Mouse (Mus musculus): ENCODE measurements around the gene Ppard.

DNA sequence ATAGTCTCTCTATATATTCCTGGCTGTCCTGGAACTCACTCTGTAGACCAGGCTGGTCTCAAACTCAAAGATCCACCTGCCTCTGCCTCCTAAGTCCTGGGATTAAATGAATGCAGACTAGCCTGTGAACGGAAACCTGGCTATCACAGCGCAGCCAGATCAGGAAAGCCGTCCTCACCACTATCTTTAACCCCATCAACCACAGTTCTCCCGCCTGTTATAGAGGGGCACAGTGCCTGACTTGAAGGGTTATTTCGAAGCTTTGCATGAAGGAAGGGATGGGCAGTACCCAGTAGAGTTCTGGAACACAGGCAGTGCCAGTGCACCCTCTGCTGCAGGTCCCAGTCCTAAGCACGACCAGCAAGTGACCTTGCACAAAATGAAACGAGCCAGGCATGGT, 58.8 kb downstream of the Ppard start:
- TF ChIP-seq CTCF (IDR thresholded peaks at IDR 0.05; ENCODE audit: extremely low read depth, insufficient read depth, low read length) (no peak), POLR2A (IDR thresholded peaks at IDR 0.05; ENCODE audit: extremely low read depth, insufficient read depth, low read length) (no peak)

All from cortical plate, adult 2 months (tissue).